Mouse (Mus musculus) heart, postnatal 10 days (tissue): ENCODE measurements around the gene Fthl17a. TPM values are rescaled to one million over a fixed set of nuclear protein-coding genes. Genes with fewer than 3 reads are reported as not detected.
A peak's percentile ranks its signal among the peaks of the same experiment; 100 is the strongest.

ENCODE experiments used
- DNase-seq, 2 experiments: peaks; one replicate each; pipeline ENCODE4 v3.0.0; 2021
- intact Hi-C: fragments of 180-260 bp; cut with DNase I; formaldehyde crosslinking; loops from one replicate; pipeline ENCODE4 v1.15.1; 2025
- total RNA-seq, 2 experiments: library from RNA; stranded (reverse); gene quantifications; 2 replicates each; pipeline ENCODE4 v1.2.3; 2021

The Fthl17a gene
- total RNA-seq: not detected

DNA sequence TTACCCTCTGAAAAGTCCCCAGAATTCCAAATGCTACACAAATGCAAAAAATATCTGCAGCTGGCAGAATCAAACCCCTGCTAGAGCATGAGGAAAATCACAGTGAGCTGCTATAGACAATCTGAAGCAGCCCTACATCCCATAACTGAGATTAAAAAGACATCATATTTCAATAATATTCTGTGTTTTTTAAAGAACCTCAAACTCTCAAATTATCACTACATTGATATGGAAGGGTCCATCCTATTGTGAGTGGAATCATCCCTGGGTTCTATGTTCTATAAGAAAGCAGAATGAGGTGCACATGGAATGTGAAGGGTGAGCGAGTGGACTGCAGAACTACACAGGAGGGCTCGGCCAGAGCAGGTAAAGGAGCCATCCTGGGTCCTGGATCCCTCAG is at the start of gene Fthl17a:
Gene Fthl17a (plus strand): TSS at position 301 of the 400 bp plus-strand sequence.
- intact Hi-C loops: no loop called here
- no peak for DNase-seq

DNA sequence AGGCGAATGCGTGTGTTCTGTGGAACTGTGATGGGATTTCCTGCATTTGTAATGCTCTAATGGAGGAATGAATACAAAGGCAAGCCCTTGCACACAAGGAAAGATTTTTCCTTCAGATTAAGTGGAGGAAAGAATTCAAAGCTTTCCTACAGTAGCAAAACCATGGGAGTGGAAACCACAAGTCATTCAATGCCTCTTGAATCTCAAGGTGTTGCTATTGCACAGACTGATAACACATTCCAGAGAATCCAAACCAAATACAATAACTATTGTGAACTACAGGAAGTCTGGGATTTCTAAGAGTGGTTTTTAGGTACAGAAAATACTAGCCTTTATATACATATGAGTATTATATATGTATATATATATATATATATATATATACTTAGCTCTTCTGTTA is 42.5 kb upstream of the Fthl17a start:
- intact Hi-C loops: no loop called here

DNA sequence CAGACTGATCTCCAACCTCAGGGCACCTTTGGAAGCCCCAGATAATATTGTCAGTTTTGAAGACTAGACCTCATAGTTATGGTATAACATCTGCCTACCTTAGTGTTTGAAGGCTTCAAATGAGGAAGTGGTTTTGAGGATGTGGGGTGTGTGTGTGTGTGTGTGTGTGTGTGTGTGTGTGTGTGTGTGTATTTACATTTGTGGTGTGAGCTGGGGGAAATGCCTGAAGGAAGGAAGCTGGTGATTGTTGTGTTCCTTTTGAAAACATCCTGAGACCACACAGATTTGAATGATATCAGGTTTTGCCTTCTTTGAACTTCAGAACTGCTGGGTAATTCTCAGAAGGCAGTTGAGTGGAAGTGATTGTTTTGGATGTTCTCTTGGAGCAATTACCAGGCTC is 22.6 kb upstream of the Fthl17a start:
- intact Hi-C loops: loop anchor here (1.0 kb wide), 1 partner anchor 10 kb away; no protein-coding TSS in a partner anchor
- peak in 1 of 2 experiments; percentile 10 for DNase-seq

More for the DNA sequence above, 42.5 kb upstream of the Fthl17a start:
- no peak for DNase-seq

DNA sequence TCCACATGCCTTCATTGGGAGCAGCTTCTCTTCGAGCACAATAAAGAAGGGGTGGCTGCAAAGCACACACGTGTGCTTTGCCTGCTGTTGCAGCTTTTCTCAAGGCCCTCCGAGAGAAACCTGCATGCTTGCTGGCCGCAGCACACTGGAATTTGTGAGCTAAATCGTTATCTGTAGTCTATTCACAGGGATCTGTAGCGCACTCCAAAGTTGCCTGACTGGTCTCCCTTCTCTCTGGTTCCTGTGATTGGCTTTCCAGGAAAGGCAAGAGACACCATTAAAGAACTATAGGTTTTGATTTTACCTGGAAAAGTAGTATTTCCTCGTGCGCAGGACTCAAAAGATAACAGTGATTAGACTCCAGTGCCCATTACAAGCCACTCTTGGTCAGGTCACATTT is 22.3 kb downstream of the Fthl17a start:
- intact Hi-C loops: no loop called here
- DNase-seq: peak in 1 of 2 experiments; percentile 1

DNA sequence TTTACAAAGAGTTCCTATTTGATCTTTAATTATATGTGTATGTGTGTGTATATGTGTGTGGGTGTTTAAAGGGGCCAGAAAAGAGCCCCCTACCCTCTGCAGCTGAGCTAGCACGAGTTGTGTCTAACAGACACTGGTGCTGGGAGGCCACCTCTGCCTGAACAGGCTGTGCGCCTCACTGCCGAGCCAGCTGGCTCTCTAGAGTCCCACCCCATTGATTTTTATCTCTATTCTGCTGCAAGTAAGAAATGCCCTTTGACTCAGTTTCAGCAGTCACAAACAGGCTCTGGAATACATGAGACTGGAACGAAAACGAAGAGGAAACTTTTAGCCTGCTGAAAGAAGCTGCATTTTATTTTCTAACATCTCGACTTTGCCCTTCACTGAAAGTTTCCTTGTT is 22.8 kb downstream of the Fthl17a start:
- DNase-seq: no peak
- intact Hi-C loops: no loop called here

DNA sequence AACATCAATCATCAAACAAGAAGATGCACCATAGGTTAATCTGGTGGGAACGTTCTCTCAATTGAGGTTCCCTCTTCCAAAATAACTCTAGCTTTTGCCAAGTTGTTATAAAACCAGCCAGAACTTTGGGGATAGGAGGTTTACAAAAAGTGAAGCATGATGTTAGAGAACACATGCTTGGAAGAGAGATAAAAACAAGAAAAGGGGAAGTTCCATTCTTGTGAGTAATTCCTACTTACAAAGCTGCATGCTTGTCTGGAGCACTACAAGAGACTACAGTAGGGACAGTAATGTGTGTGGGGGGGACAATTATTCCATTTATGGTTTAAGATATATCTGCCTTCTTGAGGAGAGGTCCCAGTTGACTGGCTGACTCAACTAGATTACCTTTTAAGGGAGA is 40.4 kb downstream of the Fthl17a start:
- no peak for DNase-seq
- intact Hi-C loops: no loop called here

DNA sequence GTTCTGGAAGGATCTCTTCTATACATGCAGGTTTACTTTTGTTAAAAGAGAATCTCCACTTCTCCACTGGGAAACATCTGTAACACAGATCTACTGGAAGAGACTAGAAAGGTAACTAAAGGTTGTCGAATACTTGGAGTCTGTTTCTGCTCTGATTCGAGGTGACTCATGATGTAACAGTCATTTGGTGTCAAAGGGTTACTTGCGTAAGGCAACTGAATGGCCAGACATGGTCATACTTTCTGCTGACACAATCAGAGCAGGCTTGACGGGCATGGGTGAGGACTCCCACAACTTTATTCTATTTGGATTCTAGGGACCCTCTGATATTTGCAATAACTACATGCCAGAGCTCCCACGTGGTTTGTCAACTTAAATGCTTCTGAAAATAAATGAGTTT is 43.3 kb downstream of the Fthl17a start:
- intact Hi-C loops: no loop called here
- DNase-seq: no peak

DNA sequence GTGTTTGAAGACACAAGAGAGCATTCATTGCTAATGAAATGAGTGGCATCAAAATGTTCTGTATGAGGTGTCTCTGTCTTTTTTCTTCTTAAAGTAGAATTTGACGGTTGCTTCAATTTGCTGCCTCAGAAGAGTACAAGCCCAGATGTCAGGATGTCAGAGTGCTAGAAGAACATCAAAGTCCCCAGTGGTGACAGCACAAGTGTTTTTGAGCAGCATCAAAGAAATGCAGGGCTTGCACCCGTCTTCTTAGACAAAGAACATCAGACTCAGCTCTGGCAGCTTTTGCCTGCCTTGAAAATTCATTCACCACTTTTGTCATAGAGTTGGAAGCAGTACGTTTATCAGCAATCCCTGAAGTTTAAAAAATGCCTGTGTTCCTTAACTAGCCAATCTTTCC is 44.5 kb downstream of the Fthl17a start:
- no peak for DNase-seq
- intact Hi-C loops: no loop called here

DNA sequence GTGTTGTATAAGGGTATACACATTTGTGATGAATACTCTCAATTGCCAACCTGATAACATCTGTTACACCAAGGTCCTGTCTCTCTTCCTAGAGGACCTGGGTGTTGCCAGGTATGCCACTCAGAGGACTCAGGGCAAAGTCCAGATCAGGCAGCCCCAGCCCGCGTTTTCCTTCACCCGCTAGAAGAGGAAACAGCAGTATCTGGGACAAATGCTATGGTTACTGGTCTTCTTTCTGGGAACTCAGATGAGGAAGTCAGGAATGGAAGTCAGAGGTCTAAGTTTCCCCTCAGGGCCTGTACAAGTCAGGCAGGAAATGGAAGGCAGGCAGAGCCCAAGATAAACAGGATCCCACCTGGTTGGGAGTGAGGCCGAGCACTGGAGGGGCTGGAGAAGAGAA is 55.2 kb downstream of the Fthl17a start:
- intact Hi-C loops: no loop called here
- no peak for DNase-seq

DNA sequence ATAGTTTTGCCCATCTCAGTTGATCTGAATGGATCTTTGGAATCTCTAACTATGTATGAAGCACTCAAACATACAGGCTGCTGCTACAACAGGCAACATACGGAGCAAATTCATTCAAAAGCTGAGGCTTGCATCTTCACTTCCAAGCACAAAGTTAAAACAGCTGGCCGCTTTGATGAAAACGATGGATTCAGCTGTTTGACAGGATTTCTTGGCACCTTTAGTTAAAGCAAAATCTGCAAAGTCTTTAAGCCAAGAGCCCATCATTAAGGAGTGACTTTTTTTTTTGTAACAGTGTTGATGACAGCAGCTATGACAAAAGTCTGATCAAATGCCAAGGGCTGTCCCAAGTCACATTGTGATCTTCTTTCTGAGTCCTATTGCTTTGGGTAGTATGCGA is 69.1 kb downstream of the Fthl17a start:
- peak in 1 of 2 experiments; percentile 6 for DNase-seq
- intact Hi-C loops: loop anchor here (10.0 kb wide), 1 partner anchor 144 kb away; no protein-coding TSS in a partner anchor

DNA sequence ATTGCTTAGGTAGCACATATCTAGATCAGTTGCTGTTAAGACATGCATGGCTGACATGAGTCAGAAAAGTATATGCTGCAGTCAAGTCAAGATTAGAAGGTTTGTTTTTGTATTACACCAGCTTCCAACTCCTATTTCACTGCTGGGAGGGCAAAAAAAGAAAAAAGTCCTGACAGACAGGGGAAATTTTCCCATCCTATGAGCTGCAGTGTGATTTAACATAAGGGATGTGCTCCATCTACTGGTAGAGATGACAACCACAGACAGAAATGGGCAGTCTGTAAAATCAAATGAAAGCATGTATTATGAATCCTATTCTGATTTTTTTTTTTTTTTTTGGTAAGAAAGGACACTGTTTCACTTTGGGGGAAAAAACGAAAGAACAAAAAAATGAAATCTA is 69.7 kb downstream of the Fthl17a start:
- DNase-seq: peak; percentile 20 to 24
- intact Hi-C loops: loop anchor here (10.0 kb wide), 1 partner anchor 144 kb away; no protein-coding TSS in a partner anchor
